Mouse (Mus musculus) myocyte (in vitro differentiated cells): ENCODE results near the gene Dhrs7c.

Experiments used
- CEBPB ChIP-seq: IDR thresholded peaks from 2 replicates; pipeline ENCODE4 v1.6.1; 2011; ENCODE audit warnings: mild to moderate bottlenecking, moderate library complexity; ENCODE audit not compliant: poor library complexity, insufficient read depth, severe bottlenecking
- E2F4 ChIP-seq: IDR thresholded peaks from one replicate; pipeline ENCODE4 v1.6.1; 2011; ENCODE audit warnings: mild to moderate bottlenecking, control low read depth, moderate library complexity; ENCODE audit not compliant: insufficient read depth
- MAX ChIP-seq: IDR thresholded peaks from one replicate; pipeline ENCODE4 v1.6.1; 2011; ENCODE audit warnings: low read depth, mild to moderate bottlenecking, control low read depth
- POLR2A ChIP-seq: IDR thresholded peaks from one replicate; pipeline ENCODE4 v1.6.1; 2011; ENCODE audit warnings: low read depth, mild to moderate bottlenecking, control low read depth, moderate library complexity; ENCODE audit not compliant: insufficient read length
- POLR2AphosphoS2 ChIP-seq: IDR thresholded peaks from one replicate; pipeline ENCODE4 v1.6.1; 2011; ENCODE audit warnings: low read depth, control low read depth; ENCODE audit not compliant: insufficient read length
- SRF ChIP-seq: IDR thresholded peaks from one replicate; pipeline ENCODE4 v1.6.1; 2011; ENCODE audit warnings: low read depth; ENCODE audit not compliant: control insufficient read depth, insufficient read length
- TCF12 ChIP-seq: IDR thresholded peaks from one replicate; pipeline ENCODE4 v1.6.1; 2011; ENCODE audit warnings: mild to moderate bottlenecking, control low read depth; ENCODE audit not compliant: poor library complexity, insufficient read depth, severe bottlenecking

DNA sequence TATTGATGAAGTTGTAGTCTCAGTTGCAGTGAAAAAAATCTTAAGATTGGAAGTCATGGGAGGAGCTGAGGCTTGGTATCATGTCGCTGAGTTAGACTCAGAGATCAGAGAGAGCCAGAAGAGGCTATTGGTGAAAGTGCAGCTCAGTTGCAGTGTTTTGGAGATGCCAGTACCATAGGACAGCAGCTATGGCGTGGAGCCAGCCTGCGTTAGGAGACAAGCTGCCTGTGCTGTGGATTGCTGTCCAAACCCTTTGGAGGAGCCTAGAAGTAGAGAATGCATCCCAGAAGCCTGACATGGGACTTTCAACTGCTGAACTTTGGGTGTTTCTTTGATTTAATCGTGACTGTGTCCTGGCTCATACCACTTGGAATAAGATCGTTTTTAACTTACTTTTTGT lies 33.8 kb downstream of the Dhrs7c start:
- TF ChIP-seq POLR2A, result no peak
- TF ChIP-seq TCF12, result no peak
- no peak for TF ChIP-seq MAX
- TF ChIP-seq CEBPB, result no peak
- no peak for TF ChIP-seq SRF
- TF ChIP-seq POLR2AphosphoS2, result no peak
- TF ChIP-seq E2F4, result no peak
